In the genomic region with DNA sequence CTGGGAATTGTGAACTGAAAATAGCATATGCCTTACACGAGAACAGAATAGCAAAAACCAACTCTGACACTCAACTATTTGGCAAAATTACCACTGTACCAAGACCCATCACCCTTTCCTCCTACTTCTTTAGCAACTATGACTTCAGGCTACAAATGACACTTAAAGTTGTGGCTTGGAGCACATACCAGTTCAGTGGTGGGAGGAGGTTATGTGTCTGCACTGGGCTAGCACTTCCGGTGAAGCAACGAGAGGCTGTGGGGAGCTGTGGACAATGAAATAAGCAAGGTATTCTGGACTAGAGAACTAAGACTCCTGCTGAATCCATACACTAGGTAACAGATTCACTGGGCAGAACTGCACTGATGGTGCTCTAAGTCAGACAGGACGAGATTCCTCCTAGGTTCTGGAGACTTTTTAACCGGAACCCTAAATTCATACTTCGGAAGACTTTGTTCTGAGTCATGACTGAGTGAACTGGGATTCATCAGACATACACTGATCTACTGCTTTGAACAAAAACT, we compare ENCODE assay signal across 22 mouse cellular contexts.
DNase-seq lines count a peak whose midpoint lies in the region; ATAC-seq and TF ChIP-seq lines count a peak whose summit lies in the region.
"Had no signal": no experiment of that assay in that cellular context is flagged by ENCODE, and none has a peak within 500 bp of the region (broad histone marks: within the 10 kb centered on the region; RNA-seq: fewer than 3 reads in every experiment).

No protein-coding gene starts in this region.

- H3K27me3 ChIP-seq in C2C12 (ENCODE audit: control insufficient read depth, insufficient read depth, insufficient read length): no peaks in the 10 kb centered on the region
- no peaks in the 10 kb centered on the region for H3K27me3 ChIP-seq in intestine, embryonic 16.5 days (replicated peaks; ENCODE audit: control insufficient read depth, insufficient read depth, low read length)
- H3K27me3 ChIP-seq: heart, embryonic 13.5 days had no signal

- DNase-seq in kidney, adult 9 months: peak; percentile 2
- DNase-seq in kidney, postnatal 4 days: no peak
- peak; percentile 57 for DNase-seq in adipocyte (ENCODE audit: low spot score)
- no peak for DNase-seq in thymus, postnatal 14 days
- no peak for DNase-seq in gastrocnemius, postnatal 25 days
- DNase-seq: adrenal gland, postnatal 14 days; B cell, adult 2 months; cerebellum, adult 11-12 months; cerebellum, adult 9-10 months; cerebellum, postnatal 25 days; forebrain, postnatal 0 days; gastrocnemius, postnatal 14 days; heart, adult 11 months; heart, postnatal 4 days had no signal

- H3K9ac ChIP-seq in intestine, embryonic 16.5 days (ENCODE audit: low read depth, low read length): no peak overlapping the region
- H3K9ac ChIP-seq: embryonic facial prominence, embryonic 12.5 days; forebrain, embryonic 12.5 days; forebrain, postnatal 0 days; heart, embryonic 13.5 days; hindbrain, embryonic 12.5 days had no signal

- H3K79me2 ChIP-seq in C2C12 (ENCODE audit: control insufficient read depth, insufficient read depth): peaks cover 38% of the 10 kb centered on the region

- WGBS in intestine, embryonic 16.5 days: 86% methylated on average over 6 of the region's 6 CpGs

- H3K4me1 ChIP-seq in intestine, embryonic 16.5 days (ENCODE audit: control insufficient read depth, insufficient read depth, low read length): no peaks in the 10 kb centered on the region
- H3K4me1 ChIP-seq: embryonic facial prominence, embryonic 12.5 days; forebrain, embryonic 12.5 days; heart, embryonic 13.5 days; hindbrain, embryonic 12.5 days had no signal

- H3K9me3 ChIP-seq in intestine, embryonic 16.5 days (ENCODE audit: control insufficient read depth, low read length): no peaks in the 10 kb centered on the region
- H3K9me3 ChIP-seq: embryonic facial prominence, embryonic 12.5 days; forebrain, embryonic 12.5 days; heart, embryonic 13.5 days; hindbrain, embryonic 12.5 days had no signal

- no peak for TF ChIP-seq CTCF in C2C12 (IDR thresholded peaks at IDR 0.05; ENCODE audit: control insufficient read depth, insufficient read depth, insufficient read length)

- H3K79me3 ChIP-seq in C2C12 (ENCODE audit: low read depth): peaks cover 32% of the 10 kb centered on the region

- no peak overlapping the region for H3K27ac ChIP-seq in intestine, embryonic 16.5 days (ENCODE audit: low read length)
- H3K27ac ChIP-seq: embryonic facial prominence, embryonic 12.5 days; forebrain, embryonic 12.5 days; heart, embryonic 13.5 days; hindbrain, embryonic 12.5 days had no signal

- no peak overlapping the region for H3K4me2 ChIP-seq in intestine, embryonic 16.5 days (ENCODE audit: low read depth, low read length)
- H3K4me2 ChIP-seq: embryonic facial prominence, embryonic 12.5 days; forebrain, embryonic 12.5 days; heart, embryonic 13.5 days; hindbrain, embryonic 12.5 days had no signal

- H3K4me3 ChIP-seq in C2C12 (ENCODE audit: insufficient read depth, poor library complexity, severe bottlenecking): no peak overlapping the region
- no peak overlapping the region for H3K4me3 ChIP-seq in intestine, embryonic 16.5 days (ENCODE audit: low read length)
- H3K4me3 ChIP-seq: embryonic facial prominence, embryonic 12.5 days; forebrain, embryonic 12.5 days; heart, embryonic 13.5 days; hindbrain, embryonic 12.5 days had no signal

- no peak overlapping the region for H3ac ChIP-seq in C2C12 (ENCODE audit: control insufficient read depth, insufficient read length, low read depth)

- no peak for ATAC-seq in intestine, embryonic 16.5 days
- ATAC-seq: forebrain, postnatal 0 days; hindbrain, embryonic 16.5 days; inflammation-experienced regulatory T-cells, adult 6 months had no signal

- H3K36me3 ChIP-seq in C2C12 (ENCODE audit: control insufficient read depth, insufficient read depth): no peaks in the 10 kb centered on the region
- H3K36me3 ChIP-seq in intestine, embryonic 16.5 days (ENCODE audit: control insufficient read depth, insufficient read depth, low read length): no peaks in the 10 kb centered on the region
- H3K36me3 ChIP-seq: embryonic facial prominence, embryonic 12.5 days; forebrain, embryonic 12.5 days; heart, embryonic 13.5 days; hindbrain, embryonic 12.5 days had no signal

TF ChIP-seq in C2C12, 6 proteins besides CTCF, POLR2A, EP300 and RAD21:
- TF ChIP-seq MYOG (IDR thresholded peaks at IDR 0.05; ENCODE audit: control insufficient read depth, extremely low read depth, insufficient read length) (no peak), CEBPB (IDR thresholded peaks at IDR 0.05; ENCODE audit: low read depth) (peak; percentile 26)

Comparison
In these comparisons a context has a peak if more than half of its experiments do, and no peak if none do; other contexts are left out.
1. DNase-seq: peak in kidney, adult 9 months (single experiment) and adipocyte (single experiment); none in kidney, postnatal 4 days (0 of 2), thymus, postnatal 14 days (single experiment) and gastrocnemius, postnatal 25 days (single experiment).